Mouse (Mus musculus) spleen, adult 2 months (tissue): ENCODE measurements around the gene Pdpk1.
"Not testable (repeated sequence)": the region's sequence is repeated elsewhere in the genome, so short reads cannot be mapped to it uniquely, and the experiment has no call there.

Experiments used
- CTCF ChIP-seq: fragments of 200-500 bp; IDR thresholded peaks from 2 replicates; pipeline ENCODE4 v1.5.1; 2011; ENCODE audit warnings: mild to moderate bottlenecking, inconsistent platforms; ENCODE audit not compliant: insufficient read depth, insufficient read length, insufficient replicate concordance; ENCODE audit errors: extremely low read depth
- POLR2A ChIP-seq: fragments of 200-500 bp; IDR thresholded peaks from 2 replicates; pipeline ENCODE4 v1.6.1; 2011; ENCODE audit warnings: low read depth, low read length, inconsistent platforms

DNA sequence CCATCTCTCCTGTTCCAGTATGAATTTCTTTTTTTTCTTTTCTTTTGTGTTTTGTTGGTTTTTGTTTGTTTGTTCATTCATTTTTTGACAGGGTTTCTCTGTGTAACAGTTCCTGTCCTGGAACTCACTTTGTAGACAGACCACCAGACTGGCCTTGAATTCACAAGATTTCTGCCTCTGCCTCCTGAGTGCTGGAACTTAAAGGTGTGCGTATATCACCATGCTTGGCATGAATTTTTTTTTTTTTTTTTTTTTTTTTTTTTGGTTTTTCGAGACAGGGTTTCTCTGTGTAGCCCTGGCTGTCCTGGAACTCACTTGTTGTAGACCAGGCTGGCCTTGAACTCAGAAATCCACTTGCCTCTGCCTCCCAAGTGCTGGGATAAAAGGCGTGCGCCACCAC lies 21.5 kb downstream of the Pdpk1 start:
- TF ChIP-seq CTCF, POLR2A: not testable (repeated sequence)
